Mouse (Mus musculus) layer of hippocampus, adult 2 months (tissue): Measurements from ENCODE around the gene Ngrn. TPM values are rescaled to one million over a fixed set of nuclear protein-coding genes. Genes with fewer than 3 reads are reported as not detected.

Experiments
- DNase-seq, 2 experiments: peaks; one replicate each; pipeline ENCODE4 v3.0.0; 2022; ENCODE audit warnings: low spot score in 2 of 2
- H3K27ac ChIP-seq: fragments of 200-600 bp; 2 replicates; pipeline ENCODE4 v1.8.1; 2022
- H3K4me3 ChIP-seq: fragments of 200-600 bp; 2 replicates; pipeline ENCODE4 v1.8.1; 2022; ENCODE audit warnings: mild to moderate bottlenecking
- CTCF ChIP-seq: fragments of 200-600 bp; conservative IDR thresholded peaks from 2 replicates; pipeline ENCODE4 v1.8.1; 2022; ENCODE audit warnings: antibody characterized with exemption, mild to moderate bottlenecking, moderate library complexity
- total RNA-seq, 2 experiments: library from RNA; stranded (reverse); gene quantifications; 2 replicates each; pipeline ENCODE4 v1.2.3; 2021

Gene Ngrn
- total RNA-seq, 2 experiments from 2014 or later: 38.5 to 42.2 TPM

GRCm38 (mm10) chr7:80268897-80269750, 8.1 kb downstream of the Ngrn start, which contains the start of gene Vps33b:
Vps33b (plus strand) TSS chr7:80269649.
- Histone ChIP-seq H3K27ac (peak within 1 kb of the TSS; percentile 84), H3K4me3 (peak within 1 kb of the TSS; percentile 66)
- peak; percentile 93 to 97 for DNase-seq
- no peak for TF ChIP-seq CTCF

GRCm38 (mm10) chr7:80269751-80270255, 8.8 kb downstream of the Ngrn start:
- Histone ChIP-seq H3K4me3 (peak overlapping the region; percentile 66), H3K27ac (peak overlapping the region; percentile 84)
- no peak for TF ChIP-seq CTCF
- DNase-seq: no peak

GRCm38 (mm10) chr7:80273456-80273855, 12.4 kb downstream of the Ngrn start:
- no peak for DNase-seq
- no peak overlapping the region for H3K4me3 ChIP-seq
- no peak for TF ChIP-seq CTCF

GRCm38 (mm10) chr7:80276374-80276773, 15.4 kb downstream of the Ngrn start:
- no peak for DNase-seq
- no peak for TF ChIP-seq CTCF
- H3K4me3 ChIP-seq: no peak overlapping the region
- no peak overlapping the region for H3K27ac ChIP-seq

More at GRCm38 (mm10) chr7:80273456-80273855, 12.4 kb downstream of the Ngrn start:
- H3K27ac ChIP-seq: no peak overlapping the region

GRCm38 (mm10) chr7:80280032-80280431, 19.0 kb downstream of the Ngrn start:
- TF ChIP-seq CTCF: no peak
- no peak for DNase-seq
- Histone ChIP-seq H3K27ac (no peak overlapping the region), H3K4me3 (no peak overlapping the region)

- DNase-seq: no peak
- Histone ChIP-seq H3K27ac (no peak overlapping the region), H3K4me3 (no peak overlapping the region)
- TF ChIP-seq CTCF: peak; percentile 34
Observed at GRCm38 (mm10) chr7:80280998-80281397, 20.0 kb downstream of the Ngrn start.

- no peak for TF ChIP-seq CTCF
- Histone ChIP-seq H3K27ac (no peak overlapping the region), H3K4me3 (no peak overlapping the region)
- DNase-seq: no peak
Observed at GRCm38 (mm10) chr7:80281646-80282045, 20.6 kb downstream of the Ngrn start.

- H3K27ac ChIP-seq: no peak overlapping the region
- DNase-seq: no peak
- TF ChIP-seq CTCF: no peak
- H3K4me3 ChIP-seq: no peak overlapping the region
Observed at GRCm38 (mm10) chr7:80283226-80283918, 22.4 kb downstream of the Ngrn start.

- Histone ChIP-seq H3K27ac (no peak overlapping the region), H3K4me3 (no peak overlapping the region)
- TF ChIP-seq CTCF: no peak
- DNase-seq: no peak
Observed at GRCm38 (mm10) chr7:80284391-80284790, 23.4 kb downstream of the Ngrn start.

- TF ChIP-seq CTCF: no peak
- no peak for DNase-seq
- H3K27ac ChIP-seq: no peak overlapping the region
Observed at GRCm38 (mm10) chr7:80285725-80286124, 24.7 kb downstream of the Ngrn start.

GRCm38 (mm10) chr7:80287736-80288135, 26.7 kb downstream of the Ngrn start:
- Histone ChIP-seq H3K27ac (no peak overlapping the region), H3K4me3 (no peak overlapping the region)
- no peak for DNase-seq
- TF ChIP-seq CTCF: no peak

More at GRCm38 (mm10) chr7:80285725-80286124, 24.7 kb downstream of the Ngrn start:
- no peak overlapping the region for H3K4me3 ChIP-seq

- peak; percentile 98 for DNase-seq
- Histone ChIP-seq H3K27ac (peak within 1 kb of the TSS; percentile 61; the same call in 1 of the 2 replicates), H3K4me3 (peak within 1 kb of the TSS; percentile 60)
- no peak for TF ChIP-seq CTCF
Observed at GRCm38 (mm10) chr7:80294062-80294763, 33.2 kb downstream of the Ngrn start, which contains the start of gene Prc1. Prc1 (plus strand) TSS chr7:80294450.
